Mouse (Mus musculus): ENCODE data around the gene Muc4.

- TF ChIP-seq POLR2A (IDR thresholded peaks at IDR 0.05; ENCODE audit: insufficient read length, low read depth) (no peak), USF1 (IDR thresholded peaks at IDR 0.05; ENCODE audit: low read depth) (no peak), E2F4 (IDR thresholded peaks at IDR 0.05; ENCODE audit: insufficient read depth) (no peak), TCF12 (IDR thresholded peaks at IDR 0.05; ENCODE audit: insufficient read depth, poor library complexity, severe bottlenecking) (no peak), TCF3 (IDR thresholded peaks at IDR 0.05; ENCODE audit: insufficient read length, low read depth) (no peak), MAX (IDR thresholded peaks at IDR 0.05; ENCODE audit: low read depth) (no peak), MYOG (IDR thresholded peaks at IDR 0.05; ENCODE audit: control insufficient read depth in 1 of 3, insufficient read depth in 1 of 3, insufficient read length in 2 of 3, low read depth in 2 of 3) (no peak), MYOD1 (IDR thresholded peaks at IDR 0.05; ENCODE audit: control insufficient read depth in 1 of 3, insufficient read length in 2 of 3, low read depth in 2 of 3) (no peak), CEBPB (IDR thresholded peaks at IDR 0.05; ENCODE audit: insufficient read depth, poor library complexity, severe bottlenecking) (no peak), REST (IDR thresholded peaks at IDR 0.05; ENCODE audit: insufficient read depth, insufficient read length) (no peak)
Observed at GRCm38 (mm10) chr16:32814539-32814938, 78.9 kb downstream of the Muc4 start.

Data from myocyte (in vitro differentiated cells).